Mouse (Mus musculus) spleen, adult 2 months (tissue): ENCODE data around the gene Pim1.

Source experiments
- CTCF ChIP-seq: fragments of 200-500 bp; IDR thresholded peaks from 2 replicates; pipeline ENCODE4 v1.5.1; 2011; ENCODE audit warnings: mild to moderate bottlenecking, inconsistent platforms; ENCODE audit not compliant: insufficient read depth, insufficient read length, insufficient replicate concordance; ENCODE audit errors: extremely low read depth
- POLR2A ChIP-seq: fragments of 200-500 bp; IDR thresholded peaks from 2 replicates; pipeline ENCODE4 v1.6.1; 2011; ENCODE audit warnings: low read depth, low read length, inconsistent platforms

- TF ChIP-seq CTCF (no peak), POLR2A (no peak)
These were observed 38.7 kb upstream of the Pim1 start for GRCm38 (mm10) chr17:29451841-29452210.
